Mouse (Mus musculus) adipocyte (in vitro differentiated cells): ENCODE results near the gene Olfm1.
A peak's percentile ranks its signal among the peaks of the same experiment; 100 is the strongest.

Source experiments
- DNase-seq: peaks from one replicate; pipeline ENCODE4 v3.0.0-alpha.2; 2016; ENCODE audit warnings: low spot score

The Olfm1 gene

GRCm38 (mm10) chr2:28192821-28193689 lies at the start of gene Olfm1:
Olfm1 (plus strand) TSS chr2:28192992.
- DNase-seq: no peak

GRCm38 (mm10) chr2:28143417-28144045 lies 49.3 kb upstream of the Olfm1 start:
- no peak for DNase-seq

DNA sequence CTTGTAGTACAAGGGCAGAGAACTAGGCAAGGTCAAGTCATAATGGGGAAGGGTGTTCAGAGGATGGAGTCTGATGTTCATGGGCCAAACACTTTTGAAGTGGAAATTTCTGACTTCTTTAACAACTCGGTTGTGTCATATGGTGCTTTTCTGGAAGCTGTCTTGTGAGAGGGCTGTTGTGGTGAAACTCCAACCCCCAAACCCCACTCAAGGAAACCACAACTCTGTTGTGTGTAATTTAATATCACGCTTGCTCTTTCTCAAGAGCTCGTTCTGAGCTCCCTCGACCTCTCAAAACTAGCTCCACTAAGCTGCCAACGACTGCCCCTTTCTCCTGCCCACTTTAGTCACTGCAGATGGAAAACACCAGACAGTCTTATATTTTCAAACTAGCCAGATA lies 47.1 kb upstream of the Olfm1 start:
- DNase-seq: no peak

DNA sequence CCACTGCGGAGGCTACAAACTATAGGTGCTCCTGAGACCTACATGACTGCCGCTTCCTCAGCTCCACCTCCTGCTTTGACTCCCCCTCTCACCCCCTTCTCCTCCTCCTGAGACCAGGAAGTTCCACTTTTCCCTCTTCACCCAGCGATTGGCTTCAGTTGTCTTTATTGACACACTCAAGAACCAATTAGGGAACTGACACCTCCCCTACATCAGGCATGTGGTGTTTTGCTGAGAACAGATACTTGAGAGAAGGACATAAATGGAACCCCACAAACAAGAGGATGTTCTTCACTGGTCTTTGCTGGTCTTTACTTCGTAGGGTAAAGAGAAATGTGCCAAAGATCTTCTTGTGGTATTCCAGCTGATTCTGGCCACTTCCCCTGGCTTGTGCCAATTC lies 46.6 kb upstream of the Olfm1 start:
- DNase-seq: no peak

DNA sequence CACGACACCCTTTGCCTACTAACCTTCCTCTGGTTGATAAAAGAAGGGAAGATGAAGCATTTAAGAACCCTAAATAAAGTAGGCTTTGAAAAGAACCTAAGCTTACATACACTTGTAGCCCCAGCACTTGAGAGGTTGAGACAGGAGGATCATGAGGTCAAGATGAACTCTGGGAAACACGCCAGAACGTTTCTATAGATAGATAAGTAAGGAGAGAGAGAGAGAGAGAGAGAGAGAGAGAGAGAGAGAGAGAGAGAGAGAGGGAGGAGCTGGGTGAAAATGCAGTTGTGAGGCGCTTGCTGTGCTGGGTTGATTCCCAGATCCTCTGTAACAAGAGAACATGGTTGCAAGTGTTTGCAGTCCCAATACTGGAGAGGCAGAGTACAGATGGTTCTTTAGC lies 46.1 kb upstream of the Olfm1 start:
- no peak for DNase-seq

- no peak for DNase-seq
These were observed 45.5 kb upstream of the Olfm1 start for GRCm38 (mm10) chr2:28147248-28147794.

GRCm38 (mm10) chr2:28149688-28150087 lies 43.1 kb upstream of the Olfm1 start:
- no peak for DNase-seq

DNA sequence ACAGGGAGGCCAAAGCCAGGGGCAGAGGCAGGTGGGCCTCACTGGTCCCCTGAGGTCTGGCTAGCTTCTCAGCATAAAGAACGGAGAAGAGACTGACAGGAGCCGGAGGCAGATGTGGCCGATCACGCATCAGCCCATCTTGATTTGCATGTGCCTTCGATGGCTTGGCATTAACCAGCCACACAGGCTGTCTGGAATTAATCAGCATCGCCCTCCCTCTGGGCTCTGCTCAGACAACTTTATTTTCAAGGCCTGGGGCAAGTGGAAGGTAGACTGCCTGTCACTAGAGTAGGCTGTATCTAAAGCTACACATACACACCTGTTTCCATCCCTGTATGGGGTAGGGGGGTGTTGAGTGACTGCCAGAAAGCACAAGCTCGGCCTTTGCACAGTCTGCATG lies 32.2 kb upstream of the Olfm1 start:
- DNase-seq: no peak

- DNase-seq: no peak
These were observed 27.2 kb upstream of the Olfm1 start for GRCm38 (mm10) chr2:28165570-28165969.

GRCm38 (mm10) chr2:28169336-28169735 lies 23.5 kb upstream of the Olfm1 start:
- DNase-seq: no peak

DNA sequence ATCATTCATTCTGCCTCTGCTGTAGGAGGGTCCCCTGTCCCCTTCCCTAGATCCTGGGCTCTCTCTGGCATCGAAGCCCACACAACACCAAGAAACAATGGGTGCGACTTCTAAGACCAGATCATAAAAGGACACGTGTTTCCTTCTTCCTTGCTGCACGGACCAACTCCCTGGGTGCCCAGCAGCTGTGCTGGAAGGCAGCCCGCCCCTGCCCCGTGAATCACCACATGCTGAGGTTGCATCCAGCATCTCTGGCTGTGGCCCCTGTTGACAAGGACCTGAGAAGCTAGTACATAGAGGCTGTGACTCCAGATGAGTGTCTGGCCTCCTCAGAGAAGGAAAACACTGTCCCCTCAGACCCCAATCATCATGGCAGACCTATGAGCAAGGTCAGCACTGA lies 20.8 kb upstream of the Olfm1 start:
- no peak for DNase-seq

- DNase-seq: no peak
These were observed 19.3 kb upstream of the Olfm1 start for GRCm38 (mm10) chr2:28173225-28174141.

DNA sequence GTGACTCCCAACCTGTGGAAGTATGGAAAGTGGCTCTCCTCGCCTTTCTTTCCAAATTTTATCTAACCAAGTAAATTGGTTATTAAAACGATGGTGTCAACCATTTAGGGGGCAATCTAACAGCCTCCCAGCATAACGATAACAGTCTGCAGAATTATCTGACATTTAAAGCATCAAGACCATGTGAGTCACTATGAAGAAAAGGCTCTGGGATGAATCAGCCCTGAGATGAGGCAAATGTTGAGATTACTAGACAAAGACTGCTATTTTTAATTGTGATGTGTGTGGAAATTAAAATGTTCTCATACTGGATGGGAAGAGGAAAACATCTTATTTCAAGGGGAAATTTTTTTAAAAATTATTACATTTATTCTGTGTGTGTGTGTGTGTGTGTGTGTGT lies 18.4 kb upstream of the Olfm1 start:
- no peak for DNase-seq

DNA sequence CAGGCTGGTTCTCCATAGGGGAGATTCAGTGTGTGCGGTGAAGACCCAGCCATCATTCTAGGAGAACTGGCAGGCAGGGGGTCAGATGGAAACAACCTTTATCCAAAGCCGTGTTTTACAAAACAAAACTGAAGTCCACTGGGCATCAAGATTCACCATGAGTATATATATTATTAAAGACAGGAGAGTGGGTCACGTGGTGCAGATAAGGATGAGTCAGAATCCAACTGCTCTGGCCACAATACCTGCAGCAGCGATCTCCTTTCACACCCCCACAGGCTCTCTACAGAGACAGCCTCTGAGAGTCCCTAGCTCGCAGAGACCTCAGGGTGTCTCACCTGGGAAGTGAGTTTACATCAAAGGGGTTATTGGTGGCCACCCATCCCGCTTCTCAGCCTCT lies 14.2 kb upstream of the Olfm1 start:
- no peak for DNase-seq

GRCm38 (mm10) chr2:28180053-28180452 lies 12.7 kb upstream of the Olfm1 start:
- no peak for DNase-seq

- DNase-seq: peak; percentile 46
These were observed 4.3 kb upstream of the Olfm1 start for GRCm38 (mm10) chr2:28188398-28188944.

DNA sequence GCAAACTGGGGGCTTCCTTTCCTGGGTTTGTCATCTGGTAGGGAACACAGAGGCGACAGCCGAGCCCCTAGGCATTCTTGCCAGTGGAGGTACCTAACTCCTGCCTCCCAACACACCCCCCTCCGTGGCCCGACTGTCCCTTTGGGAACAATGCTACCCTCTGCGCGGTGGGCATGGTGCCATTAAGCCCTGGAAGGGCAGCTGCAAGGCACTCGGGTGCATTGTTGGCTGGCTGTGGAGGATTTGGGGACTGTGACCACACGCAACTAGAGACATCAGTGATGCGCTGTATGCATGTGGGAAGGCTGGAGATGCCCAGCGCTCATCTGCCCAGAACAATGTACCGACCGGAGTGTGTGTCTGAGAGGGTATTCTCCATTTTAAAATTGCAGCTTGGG lies 897 bp downstream of the Olfm1 start:
- no peak for DNase-seq

- peak; percentile 41 for DNase-seq
These were observed 2.3 kb downstream of the Olfm1 start for GRCm38 (mm10) chr2:28194962-28195617.

- no peak for DNase-seq
These were observed 2.9 kb downstream of the Olfm1 start for GRCm38 (mm10) chr2:28195726-28196125.

DNA sequence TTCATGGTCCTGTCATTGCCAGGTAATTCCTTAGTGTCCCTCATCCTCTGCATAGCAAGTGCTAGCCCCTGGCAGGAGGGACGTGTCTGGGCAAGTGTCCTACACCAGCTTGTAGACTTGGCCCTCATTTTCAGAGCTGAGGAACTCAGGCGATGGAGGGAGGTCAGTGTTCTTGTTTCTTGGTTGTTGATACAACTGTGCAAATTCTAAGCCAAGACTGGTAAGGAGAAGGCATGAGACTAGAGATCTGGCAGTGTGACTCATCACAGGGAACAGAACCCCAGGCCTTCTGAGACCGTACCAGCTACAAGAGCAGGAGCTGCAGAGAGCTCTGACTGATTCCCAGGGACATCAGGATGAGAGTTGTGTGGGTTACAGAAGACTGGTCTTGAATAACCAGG lies 8.6 kb downstream of the Olfm1 start:
- no peak for DNase-seq

DNA sequence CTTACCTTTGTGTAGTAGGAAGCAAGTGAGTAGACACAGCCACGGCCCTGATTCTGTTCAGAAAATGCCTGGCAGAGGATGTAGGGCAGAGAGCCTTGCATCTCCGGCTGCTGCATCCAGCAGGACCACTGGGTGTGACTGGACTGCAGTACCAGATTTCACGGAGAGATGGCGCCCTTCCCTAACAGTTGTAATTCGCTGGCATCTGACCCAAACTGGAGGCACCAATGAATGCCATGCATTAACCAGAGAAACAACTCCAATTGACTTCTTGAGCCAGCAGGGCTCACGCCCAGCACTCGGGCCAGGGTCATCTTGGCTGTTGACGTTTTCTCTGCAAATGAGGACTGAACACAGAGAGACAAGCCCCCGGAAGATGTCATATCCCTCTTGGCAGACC lies 11.4 kb downstream of the Olfm1 start:
- DNase-seq: peak; percentile 86
